Comparison of ENCODE assay signal across 26 mouse cellular contexts in genomic region chr4:123795057-123795456, GRCm38 (mm10). TPM values are rescaled to one million over a fixed set of nuclear protein-coding genes. Genes with fewer than 3 reads are reported as not detected.
DNase-seq lines count a peak whose midpoint lies in the region; ATAC-seq and TF ChIP-seq lines count a peak whose summit lies in the region.
"Had no signal": no experiment of that assay in that cellular context is flagged by ENCODE, and none has a peak within 500 bp of the region (broad histone marks: within the 10 kb centered on the region; RNA-seq: fewer than 3 reads in every experiment).

No protein-coding gene starts in this region.

- DNase-seq in spleen, adult 2 months (ENCODE audit: low read depth in 1 of 2, low spot score in 2 of 2): peak in 1 of 2 experiments; percentile 14
- DNase-seq in spleen, postnatal 14 days (ENCODE audit: low spot score in 2 of 2): no peak
- DNase-seq in embryo, embryonic 10.5 days (ENCODE audit: low spot score): no peak
- no peak for DNase-seq in hindbrain, embryonic 11.5 days (ENCODE audit: low spot score)
- DNase-seq in right cerebral cortex, postnatal 25 days: no peak
- DNase-seq: adrenal gland, adult 8-10 months; adrenal gland, postnatal 14 days; adrenal gland, postnatal 36 days; cerebellum, adult 11-12 months; cerebellum, adult 2 months; cerebellum, adult 9-10 months; cerebellum, postnatal 10 days; cerebellum, postnatal 25 days; embryo, embryonic 11 days had no signal

- no peak overlapping the region for H3K9ac ChIP-seq in hindbrain, embryonic 11.5 days (ENCODE audit: low read depth, low read length)
- H3K9ac ChIP-seq: embryonic facial prominence, embryonic 13.5 days; embryonic facial prominence, embryonic 15.5 days; forebrain, embryonic 12.5 days had no signal

- no peaks in the 10 kb centered on the region for H3K27me3 ChIP-seq in spleen, adult 2 months (ENCODE audit: control insufficient read depth, insufficient read depth, low read length)
- H3K27me3 ChIP-seq in small intestine, adult 2 months (ENCODE audit: control insufficient read depth, insufficient read depth, low read length): no peaks in the 10 kb centered on the region
- no peaks in the 10 kb centered on the region for H3K27me3 ChIP-seq in hindbrain, embryonic 11.5 days (ENCODE audit: control insufficient read depth, insufficient read depth, low read length)
- H3K27me3 ChIP-seq: embryonic facial prominence, embryonic 13.5 days; embryonic facial prominence, embryonic 15.5 days; forebrain, embryonic 12.5 days; Patski had no signal

- H3K4me1 ChIP-seq in spleen, adult 2 months (ENCODE audit: control insufficient read depth, insufficient read depth, insufficient read length): peaks cover 12% of the 10 kb centered on the region; the same call in 1 of the 2 replicates
- no peaks in the 10 kb centered on the region for H3K4me1 ChIP-seq in small intestine, adult 2 months (ENCODE audit: control insufficient read depth, insufficient read depth, insufficient read length, low read length)
- H3K4me1 ChIP-seq in hindbrain, embryonic 11.5 days (replicated peaks; ENCODE audit: control insufficient read depth, insufficient read depth, low read length): no peaks in the 10 kb centered on the region
- H3K4me1 ChIP-seq: embryonic facial prominence, embryonic 13.5 days; embryonic facial prominence, embryonic 15.5 days had no signal

- no peaks in the 10 kb centered on the region for H3K9me3 ChIP-seq in hindbrain, embryonic 11.5 days (ENCODE audit: control insufficient read depth, low read length)
- H3K9me3 ChIP-seq: embryonic facial prominence, embryonic 13.5 days; embryonic facial prominence, embryonic 15.5 days; forebrain, embryonic 10.5 days; forebrain, embryonic 12.5 days; G1E had no signal

- ATAC-seq in inflammation-experienced regulatory T-cells, adult 6 months: peak; percentile 41
- no peak for ATAC-seq in hindbrain, embryonic 11.5 days (ENCODE audit: low FRiP score)
- ATAC-seq: activated CD4-positive, CD25-positive, alpha-beta regulatory T cell, adult 4 months; forebrain, embryonic 14.5 days; forebrain, embryonic 16.5 days; Patski had no signal

- H3K4me2 ChIP-seq in hindbrain, embryonic 11.5 days (replicated peaks; ENCODE audit: low read depth, low read length): no peak overlapping the region
- H3K4me2 ChIP-seq: embryonic facial prominence, embryonic 13.5 days; embryonic facial prominence, embryonic 15.5 days; forebrain, embryonic 12.5 days had no signal

- H3K4me3 ChIP-seq in spleen, adult 2 months (ENCODE audit: extremely low read depth, insufficient read depth, insufficient read length): no peak overlapping the region
- no peak overlapping the region for H3K4me3 ChIP-seq in small intestine, adult 2 months (ENCODE audit: low read depth, low read length)
- no peak overlapping the region for H3K4me3 ChIP-seq in hindbrain, embryonic 11.5 days (ENCODE audit: low read depth, low read length)
- H3K4me3 ChIP-seq: embryonic facial prominence, embryonic 13.5 days; embryonic facial prominence, embryonic 15.5 days; erythroblast, embryonic 14.5 days; forebrain, embryonic 10.5 days; forebrain, embryonic 12.5 days had no signal

- WGBS in spleen, adult 2 months: 50% methylated on average over 2 of the region's 2 CpGs
- WGBS in small intestine, adult 2 months: 48% methylated on average over 2 of the region's 2 CpGs
- WGBS in hindbrain, embryonic 11.5 days: 81% methylated on average over 2 of the region's 2 CpGs

- TF ChIP-seq POLR2A in spleen, adult 2 months (IDR thresholded peaks at IDR 0.05; ENCODE audit: low read depth, low read length): no peak
- TF ChIP-seq POLR2A in small intestine, adult 2 months (IDR thresholded peaks at IDR 0.05; ENCODE audit: low read depth, low read length): no peak

- H3K36me3 ChIP-seq in spleen, adult 2 months (ENCODE audit: control insufficient read depth, insufficient read depth, low read length): no peaks in the 10 kb centered on the region
- H3K36me3 ChIP-seq in small intestine, adult 2 months (ENCODE audit: control insufficient read depth, insufficient read depth, low read length): no peaks in the 10 kb centered on the region
- H3K36me3 ChIP-seq in hindbrain, embryonic 11.5 days (ENCODE audit: control insufficient read depth, insufficient read depth, low read length): no peaks in the 10 kb centered on the region
- H3K36me3 ChIP-seq: embryonic facial prominence, embryonic 13.5 days; embryonic facial prominence, embryonic 15.5 days; forebrain, embryonic 10.5 days; forebrain, embryonic 12.5 days; G1E had no signal

- peak overlapping the region; percentile 69 for H3K27ac ChIP-seq in spleen, adult 2 months (ENCODE audit: insufficient read depth, low read length)
- H3K27ac ChIP-seq in small intestine, adult 2 months (ENCODE audit: insufficient read depth, low read depth, low read length): 0 out of 2 replicates have a peak overlapping the region, but pooled peaks have one; percentile 11
- H3K27ac ChIP-seq in hindbrain, embryonic 11.5 days (ENCODE audit: low read depth, low read length): no peak overlapping the region
- H3K27ac ChIP-seq: embryonic facial prominence, embryonic 13.5 days; embryonic facial prominence, embryonic 15.5 days; forebrain, embryonic 10.5 days; forebrain, embryonic 12.5 days had no signal

- TF ChIP-seq CTCF in spleen, adult 2 months (IDR thresholded peaks at IDR 0.05; ENCODE audit: extremely low read depth, insufficient read depth, insufficient read length, insufficient replicate concordance): no peak
- TF ChIP-seq CTCF in small intestine, adult 2 months (IDR thresholded peaks at IDR 0.05; ENCODE audit: extremely low read depth, insufficient read length, insufficient replicate concordance, low read depth, low read length): no peak

RNA-seq across cellular contexts. Expression of gene Rhbdl2, which starts 7.4 kb away (rescaled TPM):
- polyA plus RNA-seq in spleen, adult 2 months (2012; rRNA removed): 0.18 and 0.53 TPM in 2 replicates
- polyA plus RNA-seq in inflammation-experienced regulatory T-cells, adult 6 months (2017; shearing (Covaris generic)): under 1 TPM in 1 of 3 experiments, not detected in 2; 0.51 TPM
- polyA plus RNA-seq in small intestine, adult 2 months (2012; rRNA removed): 3.3 and 6.2 TPM in 2 replicates
- polyA plus RNA-seq in hindbrain, embryonic 11.5 days (2014; fragmentation: Nextera tagmentation; extraction: Ambion mirVana): 0.46 and 0.86 TPM in 2 replicates
- polyA plus RNA-seq: erythroblast, embryonic 14.5 days; G1E had no signal

RNA-seq across cellular contexts. Expression of gene Akirin1, which starts 44.9 kb away (rescaled TPM):
- 21.7 and 29.6 TPM in 2 replicates for polyA plus RNA-seq in spleen, adult 2 months (2012; rRNA removed)
- polyA plus RNA-seq in inflammation-experienced regulatory T-cells, adult 6 months (2017; shearing (Covaris generic)): 10 to 100 TPM; 10.8 to 20.6 (median 12.6) TPM
- 19.7 and 29.1 TPM in 2 replicates for polyA plus RNA-seq in small intestine, adult 2 months (2012; rRNA removed)
- polyA plus RNA-seq in hindbrain, embryonic 11.5 days (2014; fragmentation: Nextera tagmentation; extraction: Ambion mirVana): 104 and 107 TPM in 2 replicates
